Mouse (Mus musculus) liver, embryonic 16.5 days (tissue): ENCODE results near the gene Gm28372. TPM values are rescaled to one million over a fixed set of nuclear protein-coding genes. Genes with fewer than 3 reads are reported as not detected.
"Not testable (repeated sequence)": the region's sequence is repeated elsewhere in the genome, so short reads cannot be mapped to it uniquely, and the experiment has no call there.

Experiments
- ATAC-seq: fragments of 200-750 bp; cut with Nextera tagmentation; 2 replicates; pipeline ENCODE4 v1.8.0; 2017; ENCODE audit warnings: low read depth, mild to moderate bottlenecking, moderate number of reproducible peaks, moderate library complexity
- H3K27ac ChIP-seq: fragments of 300-500 bp; sonication (generic); 2 replicates; pipeline ENCODE4 v1.5.1; 2014; ENCODE audit warnings: mild to moderate bottlenecking, low read length
- H3K27me3 ChIP-seq: fragments of 300-500 bp; sonication (generic); 2 replicates; pipeline ENCODE4 v1.6.1; 2014; ENCODE audit warnings: low read depth, low read length, mixed read lengths; ENCODE audit not compliant: control insufficient read depth, insufficient read depth
- H3K36me3 ChIP-seq: fragments of 300-500 bp; sonication (generic); 2 replicates; pipeline ENCODE4 v1.6.1; 2014; ENCODE audit warnings: mild to moderate bottlenecking; ENCODE audit not compliant: control insufficient read depth, insufficient read depth
- H3K4me1 ChIP-seq: fragments of 300-500 bp; sonication (generic); 2 replicates; pipeline ENCODE4 v1.6.1; 2014; ENCODE audit warnings: low read depth, low read length, mixed read lengths; ENCODE audit not compliant: control insufficient read depth
- H3K4me2 ChIP-seq: fragments of 300-500 bp; sonication (generic); 2 replicates; pipeline ENCODE4 v1.6.1; 2014; ENCODE audit warnings: low read depth, low read length, mixed read lengths
- H3K4me3 ChIP-seq: fragments of 300-500 bp; sonication (generic); 2 replicates; pipeline ENCODE4 v1.5.1; 2014; ENCODE audit warnings: low read depth, mild to moderate bottlenecking, low read length
- H3K9ac ChIP-seq: fragments of 300-500 bp; sonication (generic); 2 replicates; pipeline ENCODE4 v1.6.1; 2014; ENCODE audit warnings: low read depth, low read length
- H3K9me3 ChIP-seq: fragments of 300-500 bp; sonication (generic); replicated peaks from 2 replicates; pipeline ENCODE4 v1.6.1; 2016; ENCODE audit warnings: low read length; ENCODE audit not compliant: control insufficient read depth
- WGBS: fragments of 180-500 bp; shearing (Covaris S2); extraction: QIAGEN DNeasy Blood & Tissue Kit; methylation state at CpG from one replicate; pipeline ENCODE4 v1.1.7; 2014; ENCODE audit not compliant: insufficient replicate concordance; 5-methylcytosine and 5-hydroxymethylcytosine counted together
- polyA plus RNA-seq: library from polyadenylated mRNA; unstranded; fragments of >200 nt; fragmentation: Nextera tagmentation; extraction: Ambion mirVana; gene quantifications from 2 replicates; pipeline ENCODE4 v1.2.1, GENCODE M21; 2015

Gene Gm28372
- not detected in 2 replicates for polyA plus RNA-seq

DNA sequence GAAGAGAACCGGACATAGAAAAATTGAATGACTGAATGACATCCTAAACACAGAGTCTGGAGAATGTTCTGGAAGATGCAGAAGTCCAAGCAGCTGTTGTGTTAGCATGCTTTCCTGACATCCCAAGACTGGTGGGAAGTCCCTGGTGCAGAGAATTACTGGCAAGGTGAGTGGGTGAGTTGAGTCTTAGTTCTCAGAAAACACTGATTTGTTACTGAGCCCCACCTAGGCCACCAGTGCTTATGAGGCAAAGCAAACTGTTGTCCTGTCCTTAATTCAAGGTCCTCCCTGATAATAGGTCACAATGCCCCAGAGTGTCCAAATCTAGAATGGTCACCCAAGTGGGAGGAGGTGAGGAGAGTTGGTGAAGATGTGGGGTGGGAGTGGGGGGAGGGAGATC lies at the start of gene Gm28372, which contains the start of gene 1700020A23Rik:
Gene Gm28372 (plus strand): TSS at position 301 of the 400 bp plus-strand sequence.
Gene 1700020A23Rik (plus strand): TSS at position 321 of the 400 bp plus-strand sequence.
- no peaks in the 10 kb centered on the region for H3K4me1 ChIP-seq
- 66% methylated on average over 1 of the region's 1 CpGs for WGBS

DNA sequence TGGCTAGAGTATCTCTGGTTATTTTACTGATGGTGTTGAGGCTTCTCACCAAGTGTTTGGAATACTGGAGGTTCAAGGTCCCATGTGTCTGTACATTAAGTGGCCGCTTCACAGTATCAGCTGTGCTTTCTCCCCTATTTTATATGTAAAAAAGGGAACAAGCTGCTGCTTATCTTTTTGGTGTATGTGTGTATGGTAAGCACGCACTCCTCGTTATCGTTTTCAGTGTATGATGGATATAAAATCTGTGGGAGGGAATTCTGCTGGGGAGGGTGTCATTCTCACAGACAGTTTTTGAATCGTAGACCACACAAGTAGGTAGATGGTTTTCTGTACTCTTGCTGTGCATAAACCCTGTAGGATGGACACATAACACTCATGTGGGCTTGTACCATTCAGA lies 47.5 kb upstream of the Gm28372 start:
- WGBS: 55% methylated on average over 5 of the region's 5 CpGs
- H3K9me3 ChIP-seq: no peaks in the 10 kb centered on the region
- no peak overlapping the region for H3K9ac ChIP-seq
- H3K4me3 ChIP-seq: no peak overlapping the region
- H3K27me3 ChIP-seq: peaks cover 41% of the 10 kb centered on the region
- no peaks in the 10 kb centered on the region for H3K4me1 ChIP-seq
- no peak overlapping the region for H3K27ac ChIP-seq
- H3K4me2 ChIP-seq: no peak overlapping the region
- no peak for ATAC-seq
- H3K36me3 ChIP-seq: no peaks in the 10 kb centered on the region

More for the DNA sequence above, at the start of gene Gm28372, which contains the start of gene 1700020A23Rik:
- no peak for ATAC-seq
- H3K4me2 ChIP-seq: no peak within 1 kb of the TSS
- H3K27me3 ChIP-seq: no peaks in the 10 kb centered on the region
- no peaks in the 10 kb centered on the region for H3K9me3 ChIP-seq
- no peak within 1 kb of the TSS for H3K9ac ChIP-seq
- no peak within 1 kb of the TSS for H3K27ac ChIP-seq
- no peaks in the 10 kb centered on the region for H3K36me3 ChIP-seq
- H3K4me3 ChIP-seq: no peak within 1 kb of the TSS

DNA sequence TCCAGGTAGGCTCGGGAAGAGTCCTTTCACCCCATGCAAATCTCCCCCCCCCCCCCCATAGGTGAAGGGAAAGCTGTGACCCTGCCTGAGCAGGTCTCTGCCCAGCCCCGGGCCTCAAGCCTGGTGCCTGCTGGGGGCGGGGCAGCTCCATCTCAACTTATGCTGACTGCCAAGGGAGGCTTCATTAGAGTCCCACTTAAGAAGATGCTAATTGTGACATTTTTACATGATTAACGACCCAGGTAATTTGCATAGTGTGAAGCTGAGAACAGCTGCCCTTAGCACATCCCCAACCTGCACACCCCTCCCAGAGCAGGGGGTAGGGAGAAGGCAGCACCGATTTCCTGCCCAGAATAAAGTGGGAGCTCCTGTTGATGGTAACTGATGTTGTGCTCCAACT lies 46.2 kb upstream of the Gm28372 start:
- WGBS: 8% methylated on average over 5 of the region's 5 CpGs

DNA sequence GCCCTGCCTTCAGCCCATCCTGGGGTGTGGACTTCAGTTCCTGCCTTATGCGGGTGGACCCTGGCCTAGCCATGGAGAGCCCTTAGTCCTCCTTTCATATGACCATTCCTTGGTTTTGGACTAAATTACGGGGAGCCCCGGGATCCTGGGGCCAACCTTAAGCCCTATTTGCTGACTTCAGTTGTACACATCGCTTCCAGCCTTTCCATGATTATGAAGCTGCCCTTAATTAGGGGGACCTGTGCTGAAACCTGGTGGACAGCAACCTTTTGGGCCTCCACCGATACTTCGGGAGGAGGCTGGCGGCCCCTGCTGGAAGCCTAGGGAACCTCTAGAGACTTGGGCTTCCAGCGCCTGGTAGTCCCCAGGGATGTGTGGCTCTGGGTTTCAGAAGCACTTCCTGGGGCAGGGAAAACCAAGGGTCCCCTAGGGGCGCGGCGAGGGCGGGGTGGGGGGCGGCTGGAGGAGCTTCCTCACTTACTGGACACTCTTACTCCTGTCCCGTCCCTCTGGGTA lies 42.5 kb upstream of the Gm28372 start:
- Histone ChIP-seq H3K4me2 (no peak overlapping the region), H3K4me1 (no peaks in the 10 kb centered on the region), H3K27me3 (peaks cover 75% of the 10 kb centered on the region), H3K36me3 (no peaks in the 10 kb centered on the region), H3K4me3 (no peak overlapping the region), H3K9ac (no peak overlapping the region), H3K27ac (no peak overlapping the region), H3K9me3 (no peaks in the 10 kb centered on the region)
- 3% methylated on average over 14 of the region's 14 CpGs for WGBS
- no peak for ATAC-seq

More for the DNA sequence above, 46.2 kb upstream of the Gm28372 start:
- H3K9me3 ChIP-seq: no peaks in the 10 kb centered on the region
- no peaks in the 10 kb centered on the region for H3K36me3 ChIP-seq
- peaks cover 54% of the 10 kb centered on the region for H3K27me3 ChIP-seq
- H3K9ac ChIP-seq: no peak overlapping the region
- H3K4me3 ChIP-seq: no peak overlapping the region
- H3K27ac ChIP-seq: no peak overlapping the region
- no peak overlapping the region for H3K4me2 ChIP-seq
- no peak for ATAC-seq
- no peaks in the 10 kb centered on the region for H3K4me1 ChIP-seq

DNA sequence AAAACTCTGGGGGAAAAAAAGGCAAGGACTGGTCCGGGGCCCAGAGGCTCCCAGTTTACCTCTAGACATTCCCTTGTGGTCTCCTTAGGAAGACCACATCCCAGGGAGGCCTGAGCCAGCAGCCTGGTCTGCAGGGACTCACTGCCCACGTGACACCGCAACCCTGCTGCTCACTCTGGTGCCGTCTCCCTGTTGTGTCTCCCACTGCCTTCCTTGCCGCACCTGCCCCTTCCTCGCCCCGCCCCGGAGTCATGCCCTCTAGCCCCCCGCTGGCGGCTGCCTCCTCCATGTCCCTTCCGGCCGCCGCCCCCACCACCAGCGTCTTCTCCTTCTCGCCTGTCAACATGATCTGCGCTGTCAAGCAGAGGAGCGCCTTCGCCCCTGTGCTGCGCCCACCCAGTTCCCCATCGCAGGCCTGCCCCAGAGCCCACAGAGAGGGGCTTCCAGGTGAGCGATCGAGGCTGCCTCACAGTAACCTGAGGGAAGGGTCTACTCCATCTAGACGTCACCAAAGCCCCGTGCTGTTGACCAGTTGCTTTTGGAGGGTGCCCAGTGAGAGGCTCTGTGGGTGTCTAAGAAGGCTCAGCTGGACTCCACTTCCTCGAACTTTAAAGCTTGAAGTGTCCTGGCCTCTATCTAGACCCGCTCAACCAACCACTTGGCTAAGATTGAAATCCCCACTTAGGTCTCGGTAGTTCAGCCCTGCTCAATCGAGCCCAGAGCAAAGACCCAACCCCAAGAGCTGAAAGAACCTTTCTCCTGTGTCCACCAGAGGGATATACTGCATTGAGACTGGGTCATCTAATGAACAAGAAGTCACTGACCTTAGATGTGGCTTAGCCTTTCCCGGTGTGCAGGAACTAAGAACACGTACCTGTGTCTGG lies 39.6 kb upstream of the Gm28372 start:
- Histone ChIP-seq H3K4me2 (peak overlapping the region; percentile 20; the same call in 1 of the 2 replicates), H3K9ac (no peak overlapping the region), H3K4me3 (peak overlapping the region; percentile 15; the same call in 1 of the 2 replicates), H3K36me3 (no peaks in the 10 kb centered on the region), H3K4me1 (no peaks in the 10 kb centered on the region), H3K27me3 (peaks cover 55% of the 10 kb centered on the region), H3K9me3 (no peaks in the 10 kb centered on the region), H3K27ac (no peak overlapping the region)
- WGBS: 7% methylated on average over 30 of the region's 30 CpGs
- ATAC-seq: no peak

DNA sequence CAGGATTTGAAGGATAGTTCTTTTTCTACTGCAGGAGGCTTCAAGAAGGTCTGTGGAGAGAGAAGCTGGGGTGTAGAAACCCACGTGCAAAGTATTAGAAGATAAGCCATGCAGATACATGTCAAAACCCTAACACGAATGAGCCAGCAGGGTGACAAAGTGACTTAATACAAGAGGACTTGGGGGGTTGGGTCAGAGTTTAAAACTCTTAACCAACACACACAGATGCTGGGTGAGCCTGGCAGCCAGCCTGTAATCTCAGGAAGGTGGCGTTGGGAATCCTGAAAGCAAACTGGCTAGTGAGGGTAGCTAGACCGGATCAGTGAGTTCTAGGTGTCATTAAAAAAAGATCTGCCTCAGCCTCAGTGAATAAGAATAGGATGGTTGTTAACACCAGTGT lies 37.7 kb upstream of the Gm28372 start:
- Histone ChIP-seq H3K9me3 (no peaks in the 10 kb centered on the region), H3K9ac (no peak overlapping the region), H3K36me3 (no peaks in the 10 kb centered on the region), H3K4me3 (no peak overlapping the region), H3K27ac (no peak overlapping the region), H3K4me1 (no peaks in the 10 kb centered on the region), H3K4me2 (no peak overlapping the region), H3K27me3 (peaks cover 36% of the 10 kb centered on the region)
- ATAC-seq: no peak
- 36% methylated on average over 4 of the region's 4 CpGs for WGBS

DNA sequence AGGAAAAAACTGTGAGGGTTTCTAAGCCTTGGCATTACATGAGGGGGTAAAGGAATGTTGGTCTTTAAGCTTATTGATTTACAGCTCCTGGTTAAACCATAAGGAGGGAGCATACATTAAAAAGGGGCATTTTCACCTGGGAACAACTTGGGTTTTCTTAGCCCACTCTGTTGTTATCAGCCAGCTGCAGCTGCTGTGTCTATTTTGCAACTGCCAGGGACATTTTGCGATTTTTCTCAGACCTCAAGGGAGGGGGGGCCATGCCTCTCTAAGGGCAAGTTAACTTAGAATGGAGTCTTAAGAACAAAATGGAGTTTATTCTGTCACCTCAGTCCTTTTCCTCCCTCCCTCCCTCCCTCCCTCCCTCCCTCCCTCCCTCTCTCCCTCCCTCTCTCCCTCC lies 32.0 kb upstream of the Gm28372 start:
- not testable (repeated sequence) for H3K4me1 ChIP-seq, H3K9ac ChIP-seq, H3K27ac ChIP-seq, H3K27me3 ChIP-seq, H3K36me3 ChIP-seq, H3K4me2 ChIP-seq, H3K9me3 ChIP-seq, H3K4me3 ChIP-seq, ATAC-seq
- WGBS: 0% methylated on average over 1 of the region's 1 CpGs

DNA sequence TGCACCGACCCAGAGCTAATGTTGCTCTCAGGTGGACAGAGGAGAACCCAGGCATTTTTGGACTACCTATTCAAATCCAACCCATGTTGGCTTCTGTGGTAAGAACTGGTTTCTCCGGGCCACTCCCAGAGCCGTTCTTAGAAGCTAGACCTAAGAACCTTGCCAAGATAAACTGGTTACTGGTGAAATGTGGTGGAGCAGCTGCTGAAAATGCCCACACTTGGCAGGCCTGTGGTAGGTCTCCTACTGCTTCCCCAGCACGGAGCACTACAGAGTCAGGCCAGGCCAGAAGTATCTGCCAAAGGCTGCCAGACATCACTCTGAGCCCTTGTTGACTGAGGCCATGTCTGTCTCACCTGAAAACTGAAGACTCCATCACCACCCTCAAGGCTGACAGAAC lies 30.1 kb upstream of the Gm28372 start:
- H3K4me2 ChIP-seq: no peak overlapping the region
- no peaks in the 10 kb centered on the region for H3K9me3 ChIP-seq
- H3K36me3 ChIP-seq: no peaks in the 10 kb centered on the region
- 50% methylated on average over 4 of the region's 4 CpGs for WGBS
- no peak for ATAC-seq
- no peaks in the 10 kb centered on the region for H3K4me1 ChIP-seq
- H3K27ac ChIP-seq: no peak overlapping the region
- H3K9ac ChIP-seq: no peak overlapping the region
- no peak overlapping the region for H3K4me3 ChIP-seq
- no peaks in the 10 kb centered on the region for H3K27me3 ChIP-seq

DNA sequence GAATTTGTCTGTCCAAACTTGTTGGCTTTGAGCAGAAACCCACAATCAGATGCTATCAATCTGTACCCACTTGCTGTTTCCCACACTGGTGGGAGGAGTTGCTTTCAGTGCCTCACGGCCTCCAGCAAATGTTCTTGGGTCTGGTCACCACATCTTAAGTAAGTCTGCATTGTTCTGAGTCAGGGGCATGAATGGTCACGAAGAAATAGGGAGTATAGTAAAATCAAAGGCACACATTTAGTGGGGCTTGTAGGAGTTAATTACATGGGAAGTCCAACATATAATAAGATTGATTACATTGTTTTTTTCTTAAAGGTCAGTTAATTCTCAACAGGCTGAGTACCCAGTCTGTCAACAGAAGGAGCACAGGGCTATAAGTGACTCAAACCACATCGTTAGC lies 21.8 kb upstream of the Gm28372 start:
- Histone ChIP-seq H3K36me3 (no peaks in the 10 kb centered on the region), H3K4me1 (no peaks in the 10 kb centered on the region), H3K4me2 (no peak overlapping the region), H3K27ac (no peak overlapping the region), H3K9me3 (no peaks in the 10 kb centered on the region), H3K27me3 (no peaks in the 10 kb centered on the region), H3K4me3 (no peak overlapping the region), H3K9ac (no peak overlapping the region)
- WGBS: 46% methylated on average over 3 of the region's 3 CpGs
- no peak for ATAC-seq
